Mouse (Mus musculus) adrenal gland, postnatal 36 days (tissue): ENCODE results near the gene Poldip2. TPM values are rescaled to one million over a fixed set of nuclear protein-coding genes. Genes with fewer than 3 reads are reported as not detected.
"Not testable (repeated sequence)": the region's sequence is repeated elsewhere in the genome, so short reads cannot be mapped to it uniquely, and the experiment has no call there.

Experiments used
- DNase-seq, 2 experiments: peaks; one replicate each; pipeline ENCODE4 v3.0.0; 2021; ENCODE audit warnings: mixed read lengths in 1 of 2
- total RNA-seq, 2 experiments: library from RNA; stranded (reverse); gene quantifications; 2 replicates each; pipeline ENCODE4 v1.2.3; 2021

The Poldip2 gene
- total RNA-seq, 2 experiments from 2014 or later: 149 to 156 TPM

DNA sequence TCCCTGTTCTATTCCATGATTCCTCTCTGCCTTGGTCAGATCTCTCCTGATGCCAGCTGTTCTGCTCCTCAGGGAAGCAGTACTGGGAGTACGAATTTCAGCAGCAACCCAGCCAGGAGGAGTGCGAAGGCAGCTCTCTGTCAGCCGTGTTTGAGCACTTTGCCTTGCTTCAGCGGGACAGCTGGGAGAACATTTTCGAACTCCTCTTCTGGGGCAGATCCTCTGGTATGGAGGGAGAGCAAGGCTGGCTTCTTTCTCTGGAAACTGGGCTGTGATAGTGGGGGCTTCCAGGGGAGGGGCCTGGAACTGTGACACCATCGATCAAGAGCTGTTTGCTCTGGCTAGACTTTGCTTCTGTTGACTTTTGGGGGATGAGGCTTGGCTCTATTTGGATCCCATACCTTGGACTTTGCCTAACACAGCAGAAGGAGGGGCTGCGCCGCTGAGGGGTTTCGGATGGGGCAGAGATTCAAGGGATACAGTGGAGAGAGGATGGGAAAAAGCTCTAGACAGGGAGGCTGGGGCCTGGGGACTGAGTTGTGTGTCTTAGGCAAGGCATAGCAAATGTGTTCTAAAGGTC is 11.3 kb upstream of the Poldip2 start:
- no peak for DNase-seq

DNA sequence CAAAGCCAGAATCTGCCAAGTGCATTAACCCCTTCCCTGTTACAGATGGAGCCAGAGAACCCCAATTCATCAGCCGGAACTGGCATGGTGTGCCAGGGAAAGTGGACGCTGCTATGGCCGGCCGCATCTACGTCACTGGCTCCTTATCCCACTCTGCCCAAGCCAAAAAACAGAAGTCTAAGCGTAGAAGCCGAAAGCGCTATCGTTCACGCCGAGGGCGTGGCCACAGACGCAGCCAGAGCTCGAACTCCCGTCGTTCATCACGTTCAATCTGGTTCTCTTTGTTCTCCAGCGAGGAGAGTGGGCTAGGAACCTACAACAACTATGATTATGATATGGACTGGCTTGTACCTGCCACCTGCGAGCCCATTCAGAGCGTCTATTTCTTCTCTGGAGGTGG is 10.5 kb upstream of the Poldip2 start:
- no peak for DNase-seq

DNA sequence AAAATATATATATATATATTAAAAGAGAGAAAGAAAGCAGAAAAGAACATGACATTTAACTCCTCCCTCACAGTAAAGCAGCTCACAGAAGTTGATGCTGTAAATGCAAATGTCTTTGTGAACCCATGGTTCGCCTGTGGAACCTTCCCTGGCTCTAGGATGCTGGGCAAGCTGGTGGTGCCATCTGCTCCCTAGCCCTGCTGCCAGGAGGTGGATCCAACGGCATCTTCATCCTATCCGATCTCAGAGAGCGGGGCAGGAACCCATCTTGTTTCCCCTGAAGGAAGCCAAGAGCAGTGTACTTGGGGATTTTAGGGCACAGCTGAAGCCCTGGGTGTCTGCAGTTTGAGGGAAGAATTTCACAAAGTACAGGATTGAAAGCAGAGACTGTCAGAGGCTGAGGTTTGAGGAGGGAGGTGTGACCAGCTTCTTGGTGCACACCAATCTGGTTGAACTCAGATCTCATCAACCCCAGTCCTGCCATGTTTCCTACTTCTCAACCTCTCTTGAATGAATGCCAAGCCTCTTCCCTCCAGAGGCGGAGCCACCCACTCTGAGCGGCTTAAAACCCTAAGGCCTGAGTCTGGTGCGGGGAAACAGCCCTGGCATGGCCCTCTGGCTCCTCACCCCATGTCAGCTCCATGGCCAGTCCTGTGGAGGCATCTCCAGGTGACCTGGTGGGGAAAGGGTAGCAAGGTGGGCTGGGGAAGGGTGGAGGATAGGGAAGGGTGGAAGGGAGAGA is 8.9 kb upstream of the Poldip2 start, which contains the start of gene Sebox:
TSS of gene Sebox (plus strand) at position 539 of the 742 bp plus-strand sequence.
- no peak for DNase-seq

DNA sequence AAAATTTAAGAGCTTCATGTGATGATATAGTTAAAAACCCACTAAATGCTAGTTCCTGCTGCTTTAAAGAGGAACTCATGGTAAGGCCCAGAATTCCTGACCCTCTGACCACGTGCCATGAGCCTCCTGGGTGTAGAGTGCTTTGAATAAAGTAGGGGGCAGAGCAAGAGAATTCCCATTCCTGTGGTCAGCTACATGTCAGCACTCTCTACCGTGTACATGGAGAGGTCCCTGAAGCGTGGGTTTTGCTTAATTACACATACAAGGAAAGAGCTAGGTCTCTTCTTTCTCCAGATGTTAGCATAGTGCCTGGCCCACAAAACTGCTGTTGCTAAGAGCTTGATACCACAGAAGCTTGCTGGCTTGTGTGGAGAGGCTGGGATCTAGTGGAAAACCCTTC is 6.6 kb upstream of the Poldip2 start:
- no peak for DNase-seq

DNA sequence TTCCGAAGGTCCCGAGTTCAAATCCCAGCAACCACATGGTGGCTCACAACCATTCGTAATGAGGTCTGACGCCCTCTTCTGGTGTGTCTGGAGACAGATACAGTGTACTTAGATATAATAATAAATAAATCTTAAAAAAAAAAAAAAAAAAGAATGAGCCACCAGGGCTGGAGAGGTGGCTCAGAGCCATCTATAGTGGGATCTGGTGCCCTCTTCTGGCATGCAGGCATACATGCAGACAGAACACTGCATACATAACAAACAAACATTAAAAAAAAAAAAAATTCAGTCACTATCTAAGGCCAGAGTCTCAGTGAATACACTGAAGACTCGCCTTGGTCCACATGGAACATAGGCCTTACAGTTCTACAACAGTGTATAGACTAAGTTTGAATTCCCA is 2.8 kb upstream of the Poldip2 start:
- peak; percentile 23 to 44 for DNase-seq

DNA sequence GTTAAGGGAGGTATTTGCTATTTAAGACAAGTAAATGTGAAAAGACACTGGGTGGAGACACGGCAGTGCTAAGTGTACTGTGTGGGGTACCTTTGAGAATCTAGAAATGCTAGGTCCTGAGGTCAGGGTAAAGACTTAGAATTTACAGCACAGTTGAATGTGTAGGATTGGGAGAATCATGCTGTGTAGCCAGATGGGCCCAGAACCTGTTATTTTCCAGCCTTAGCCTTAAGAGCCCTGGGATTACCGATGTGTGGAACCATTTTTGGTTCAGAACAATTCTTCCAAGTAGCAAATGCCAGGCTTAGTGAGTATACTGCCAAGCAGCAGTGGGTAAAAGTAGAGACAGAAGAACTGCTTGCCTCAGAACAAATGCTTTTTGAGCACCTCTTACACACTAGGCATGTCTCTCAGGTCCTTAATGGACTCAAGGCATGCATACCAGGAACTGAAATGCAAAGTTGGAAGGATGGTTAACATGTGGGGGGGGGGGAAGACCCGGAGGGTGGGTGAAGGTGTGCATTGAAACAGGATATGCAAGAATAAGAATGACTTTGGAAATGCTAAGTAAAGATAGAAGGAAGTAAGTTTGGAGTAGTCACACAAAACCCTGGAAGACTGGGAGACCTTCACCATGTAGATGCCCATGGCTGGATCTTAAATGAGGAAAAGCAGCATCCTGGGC is 1.3 kb downstream of the Poldip2 start:
- no peak for DNase-seq

DNA sequence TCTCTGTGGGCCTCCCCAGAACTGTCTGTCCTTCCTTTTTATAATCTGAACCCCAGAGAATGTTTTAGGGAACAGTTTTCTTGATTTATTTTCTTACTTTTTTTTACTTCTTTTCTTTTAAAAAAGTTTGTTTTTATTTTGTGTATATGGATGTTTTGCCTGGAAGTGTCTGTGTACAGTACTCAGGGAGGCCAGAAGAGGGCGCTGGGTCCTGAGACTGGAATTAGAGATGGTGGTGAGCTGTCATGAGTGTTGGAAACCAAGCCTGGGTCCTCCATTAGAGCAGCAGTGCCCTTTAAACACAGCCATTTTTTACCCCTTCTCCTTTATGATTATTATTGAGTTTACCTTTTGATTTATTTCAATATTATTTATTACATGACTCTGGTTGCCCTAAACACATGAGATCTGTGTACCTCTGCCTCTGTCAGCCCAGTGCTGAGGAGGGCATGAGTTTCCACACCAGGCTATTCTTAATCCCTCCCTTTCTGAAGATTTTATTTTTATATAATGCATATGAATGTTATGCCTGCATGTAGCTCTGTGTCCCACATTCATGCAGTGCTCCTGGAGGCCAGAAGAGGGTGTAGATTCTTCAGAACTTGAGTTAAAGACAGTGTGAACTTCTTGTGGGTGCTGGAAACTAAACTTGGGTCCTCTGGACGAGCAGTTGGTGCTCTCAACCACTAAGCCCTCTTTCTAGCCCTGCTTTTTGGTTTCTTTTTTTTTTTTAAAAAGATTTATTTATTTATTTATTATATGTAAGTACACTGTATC is 3.7 kb downstream of the Poldip2 start:
- no peak for DNase-seq

DNA sequence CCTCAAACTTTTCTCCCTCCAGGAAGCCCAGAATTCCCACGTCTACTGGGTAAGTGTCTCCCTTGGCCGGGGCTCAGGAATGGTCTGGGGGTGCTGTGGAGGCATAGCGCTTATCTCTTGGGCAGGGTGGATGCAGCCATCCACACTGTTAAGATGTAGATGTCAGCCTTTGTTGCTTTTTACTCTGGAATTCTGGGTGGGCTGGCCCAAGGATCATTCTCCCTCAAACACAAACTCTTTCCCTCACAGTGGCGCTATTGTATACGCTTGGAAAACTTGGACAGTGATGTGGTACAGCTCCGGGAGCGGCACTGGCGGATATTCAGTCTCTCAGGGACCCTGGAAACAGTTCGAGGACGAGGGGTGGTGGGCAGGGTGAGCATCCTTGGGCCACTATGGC is 6.9 kb downstream of the Poldip2 start:
- DNase-seq: no peak

DNA sequence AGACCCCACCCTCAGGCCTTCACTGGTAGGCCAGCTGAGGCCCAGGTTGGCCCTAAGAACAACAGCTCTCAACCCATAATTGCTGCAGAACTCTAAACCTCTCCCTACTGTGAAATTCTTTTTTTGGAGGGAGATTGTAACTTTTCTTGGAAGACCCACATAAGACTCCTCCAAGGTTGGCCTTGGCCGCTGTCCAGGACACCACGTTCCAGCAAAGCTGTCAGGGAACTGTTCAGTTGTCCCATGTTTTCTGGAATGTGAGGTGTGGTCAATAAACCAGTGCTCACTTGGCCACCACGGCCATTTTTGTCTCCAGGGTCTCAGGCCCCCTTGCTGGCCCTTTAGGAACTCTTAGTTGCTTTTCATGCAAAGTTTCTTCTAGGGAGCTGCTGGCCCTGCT is 9.9 kb downstream of the Poldip2 start:
- no peak for DNase-seq

DNA sequence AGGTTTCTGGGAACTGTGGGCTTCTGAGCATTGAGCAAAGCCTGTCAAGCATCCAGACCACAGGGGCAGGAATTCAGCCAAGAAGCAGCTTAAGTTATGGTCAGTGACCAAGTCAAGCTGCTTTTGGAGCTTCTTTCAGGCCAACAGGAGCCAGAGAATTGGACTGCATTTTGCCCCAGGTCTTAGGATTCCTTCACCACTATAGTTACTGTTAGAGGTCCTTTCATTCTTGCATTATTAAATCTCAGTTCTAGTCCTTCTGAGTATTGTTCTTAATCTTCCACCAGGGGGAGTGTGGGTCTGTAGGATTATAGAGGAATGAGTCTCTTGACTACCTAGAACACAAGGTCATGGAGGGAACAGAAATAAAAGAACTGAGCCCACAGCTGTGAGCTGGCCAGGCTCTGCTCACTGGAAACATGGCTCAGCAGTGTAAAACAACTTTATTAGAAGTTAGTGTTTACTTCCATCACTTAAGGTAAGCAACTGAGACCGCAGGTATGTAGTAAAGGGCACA is 10.5 kb downstream of the Poldip2 start:
- peak; percentile 25 to 44 for DNase-seq

DNA sequence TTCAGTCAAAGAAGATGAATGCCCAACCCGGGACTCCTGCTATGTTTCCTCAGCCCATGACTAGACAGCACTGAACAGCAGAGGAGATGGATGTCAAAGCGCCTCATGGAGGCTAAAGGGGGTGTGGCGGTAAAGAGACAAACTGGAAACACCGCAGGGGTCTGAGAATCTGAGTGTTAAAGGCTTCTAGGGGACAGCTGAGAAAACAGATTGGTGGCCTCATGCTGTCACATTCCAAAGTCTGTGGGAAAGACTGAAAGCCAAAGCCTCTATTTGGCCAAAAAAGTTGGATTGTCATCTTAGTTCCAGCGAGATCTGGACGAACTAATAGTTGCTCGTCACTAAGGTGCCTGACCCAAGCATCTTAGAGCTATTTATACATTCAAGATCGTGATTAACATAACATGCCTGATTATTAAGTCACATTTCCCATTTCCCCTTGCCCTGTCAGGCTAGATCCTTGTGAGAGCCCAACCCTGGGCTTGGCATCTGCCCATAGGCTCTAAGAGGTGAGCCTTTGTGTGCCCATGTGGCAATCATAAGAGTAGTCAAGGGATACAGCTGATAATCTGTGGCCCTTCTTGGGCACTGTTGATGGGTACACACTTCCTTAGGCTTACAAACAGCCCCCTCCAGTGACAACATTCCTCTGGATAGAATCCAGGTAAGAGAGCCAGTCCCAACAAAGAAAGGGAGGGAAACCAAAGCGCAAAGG is 11.4 kb downstream of the Poldip2 start:
- DNase-seq: no peak

DNA sequence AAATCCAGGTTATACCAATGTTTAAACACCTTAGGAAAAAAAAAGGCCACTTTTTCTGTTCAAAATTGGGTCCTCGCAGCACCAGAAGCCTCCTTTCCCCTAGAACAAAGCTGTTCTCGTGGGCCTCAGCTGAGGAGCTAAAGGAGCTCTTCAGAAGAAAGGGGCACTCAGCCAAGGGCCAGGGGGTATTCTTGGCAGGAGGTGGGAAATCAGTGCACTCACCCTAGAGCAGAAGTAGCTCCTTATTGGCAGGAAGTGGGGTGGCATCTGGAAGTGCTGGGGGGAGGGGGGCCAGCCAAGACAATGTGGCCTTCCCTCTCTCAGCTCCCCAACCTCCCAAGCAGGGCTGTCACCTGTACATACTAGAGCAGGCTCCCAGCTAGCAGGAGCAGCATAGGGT is 12.8 kb downstream of the Poldip2 start:
- DNase-seq: no peak

DNA sequence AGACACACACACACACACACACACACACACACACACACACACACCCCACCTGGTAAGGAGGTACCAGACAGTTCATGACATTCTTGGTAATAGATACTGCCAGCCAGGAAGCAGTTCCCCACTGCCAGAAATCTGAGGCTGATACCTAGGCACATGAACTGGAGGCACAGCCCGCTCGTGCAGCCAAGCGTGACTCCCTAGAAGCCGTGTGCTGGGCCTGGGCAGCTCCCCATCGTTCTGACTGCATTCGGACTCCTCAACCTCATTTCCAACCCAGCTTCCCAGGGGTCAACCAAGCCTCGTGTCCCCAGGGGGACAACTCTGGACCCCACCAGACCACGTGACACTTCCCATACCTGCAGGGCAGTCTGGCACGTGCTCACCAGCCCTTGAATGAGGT is 16.7 kb downstream of the Poldip2 start:
- DNase-seq: no peak

DNA sequence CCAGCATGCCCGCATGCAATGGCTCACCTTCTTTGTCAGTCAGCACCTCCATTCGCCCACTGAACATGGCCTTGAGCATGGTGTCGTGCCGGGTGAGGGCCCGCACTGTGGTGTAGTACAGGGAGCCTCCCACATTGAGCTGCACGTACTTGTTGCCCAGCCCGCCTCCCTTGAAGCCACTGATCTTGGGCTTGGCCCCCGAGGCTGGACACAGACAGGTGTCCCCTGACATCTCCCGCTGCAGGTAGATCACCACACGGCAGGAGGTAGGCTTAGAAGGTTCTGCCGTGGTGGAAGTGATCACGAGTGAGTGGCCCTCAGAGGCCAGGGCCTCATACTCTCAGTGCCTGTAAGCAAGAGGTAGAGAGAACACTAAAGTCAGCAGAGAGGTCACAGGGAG is 18.0 kb downstream of the Poldip2 start:
- no peak for DNase-seq

DNA sequence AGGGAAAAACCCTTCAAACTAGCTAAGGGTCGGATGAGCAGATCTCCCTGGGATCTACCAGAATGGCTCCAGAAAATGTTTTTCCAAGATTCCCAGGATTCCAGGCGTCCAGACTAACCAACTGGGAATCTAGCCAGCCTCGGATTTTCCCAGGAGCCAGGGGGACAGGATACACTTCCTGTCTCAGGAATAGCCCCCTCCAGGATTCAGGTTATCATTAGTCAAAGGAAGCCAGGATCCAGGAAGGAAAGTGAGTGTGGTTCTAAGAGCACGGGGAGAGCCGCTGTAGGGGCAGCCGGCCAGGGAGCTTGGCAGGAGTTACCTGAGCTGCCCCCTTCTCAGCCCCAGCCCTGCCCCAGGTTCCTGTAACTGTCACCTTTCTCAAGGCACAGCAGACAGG is 19.1 kb downstream of the Poldip2 start:
- peak; percentile 39 to 69 for DNase-seq

DNA sequence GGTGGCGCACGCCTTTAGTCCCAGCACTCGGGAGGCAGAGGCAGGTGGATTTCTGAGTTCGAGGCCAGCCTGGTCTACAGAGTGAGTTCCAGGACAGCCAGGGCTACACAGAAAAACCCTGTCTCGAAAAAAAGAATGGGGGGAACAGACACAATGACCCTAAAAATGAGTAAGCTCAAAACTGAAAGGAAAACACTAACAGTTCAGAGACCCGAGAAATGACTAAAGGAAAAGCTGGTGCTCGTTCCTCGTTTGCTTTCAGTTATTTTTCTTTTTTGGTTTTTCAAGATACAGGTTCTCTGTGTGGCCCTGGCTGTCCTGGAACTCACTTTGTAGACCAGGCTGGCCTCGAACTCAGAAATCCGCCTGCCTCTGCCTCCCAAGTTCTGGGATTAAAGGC is 19.5 kb downstream of the Poldip2 start:
- DNase-seq: not testable (repeated sequence)

DNA sequence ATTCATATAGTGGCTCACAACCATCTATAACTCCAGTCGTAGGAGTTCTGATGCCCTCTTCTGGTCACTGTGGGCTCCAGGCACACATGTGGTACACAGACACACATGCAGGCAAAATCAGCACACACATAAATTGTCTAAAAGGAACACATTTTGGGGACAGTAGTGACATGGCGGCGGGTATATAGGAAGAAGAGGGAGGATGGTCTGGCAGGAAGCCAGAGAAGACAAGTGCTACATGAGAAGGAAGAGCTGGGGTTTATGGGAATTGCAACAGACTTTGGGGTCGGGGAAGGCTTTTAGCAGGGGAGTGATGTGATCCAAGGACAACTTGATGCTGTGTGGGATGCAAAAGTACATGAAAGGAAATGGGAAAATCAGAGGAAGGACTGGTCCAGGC is 22.5 kb downstream of the Poldip2 start:
- no peak for DNase-seq

DNA sequence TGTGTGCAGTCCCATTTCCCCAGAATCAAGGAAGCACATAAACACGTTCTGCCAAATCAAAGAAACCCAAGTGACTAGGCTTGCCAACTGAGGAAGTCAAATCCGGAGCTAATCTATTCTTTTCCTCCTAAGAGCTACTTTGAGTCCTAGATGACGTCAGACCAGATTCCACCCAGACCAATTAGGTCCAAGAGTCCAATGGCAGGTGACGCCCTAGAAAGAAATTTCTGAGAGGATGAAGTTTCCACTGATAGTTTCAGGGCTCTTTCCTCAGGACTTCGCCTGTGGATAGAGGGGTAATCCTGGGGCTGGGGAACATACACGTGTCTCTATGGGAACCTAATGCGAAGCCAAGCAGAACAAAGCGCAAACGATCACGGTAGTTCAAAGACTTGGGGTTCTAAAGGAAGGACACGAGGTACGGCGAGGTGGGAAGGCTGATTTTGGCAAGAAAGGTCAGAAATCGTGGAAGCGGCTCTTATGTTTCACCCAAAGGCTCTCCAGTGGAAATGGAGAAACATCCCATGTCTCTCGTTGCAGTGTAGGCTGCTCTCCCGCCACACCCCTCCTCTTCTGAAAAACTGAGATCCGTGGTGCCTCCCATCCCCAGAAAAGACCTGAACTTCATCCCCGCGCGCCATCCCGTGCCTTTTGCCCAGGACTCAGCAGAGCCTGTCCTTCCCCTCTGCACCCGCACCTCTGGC is 23.5 kb downstream of the Poldip2 start:
- DNase-seq: peak; percentile 40 to 42

DNA sequence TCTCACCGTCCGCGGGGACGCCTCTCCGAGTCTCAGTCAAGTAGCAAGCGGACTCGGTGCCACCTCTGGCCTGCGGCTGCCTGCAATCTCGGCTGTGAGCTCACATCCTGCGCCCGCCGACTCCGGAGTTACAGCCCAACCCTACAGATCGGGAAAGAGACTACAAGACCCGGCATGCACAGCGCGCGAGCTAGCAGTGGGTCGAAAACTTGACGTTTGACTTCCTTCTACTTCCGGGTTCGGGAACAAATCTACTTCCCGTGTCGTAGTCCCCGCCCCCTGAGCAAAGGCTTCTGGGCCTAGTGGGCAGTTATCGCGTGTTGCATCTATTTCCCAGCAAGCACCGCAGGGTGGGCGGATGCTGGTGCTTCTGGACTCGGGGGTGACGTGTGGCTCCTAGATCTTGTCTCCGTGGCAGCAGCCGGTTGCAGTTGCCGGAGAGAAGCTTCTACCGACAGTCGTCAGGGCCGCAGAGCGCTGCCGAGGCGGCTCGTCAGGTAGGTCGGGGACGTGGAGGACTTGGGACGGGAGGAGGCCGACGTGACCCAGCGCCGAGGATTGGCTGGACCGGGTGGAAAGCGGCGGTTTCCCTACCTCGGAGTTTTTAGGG is 24.2 kb downstream of the Poldip2 start, which contains the start of the genes Tnfaip1 and Ift20:
TSS of gene Tnfaip1 (minus strand) at position 253 of the 610 bp plus-strand sequence.
TSS of gene Ift20 (plus strand) at position 282 of the 610 bp plus-strand sequence.
- DNase-seq: peak; percentile 98

DNA sequence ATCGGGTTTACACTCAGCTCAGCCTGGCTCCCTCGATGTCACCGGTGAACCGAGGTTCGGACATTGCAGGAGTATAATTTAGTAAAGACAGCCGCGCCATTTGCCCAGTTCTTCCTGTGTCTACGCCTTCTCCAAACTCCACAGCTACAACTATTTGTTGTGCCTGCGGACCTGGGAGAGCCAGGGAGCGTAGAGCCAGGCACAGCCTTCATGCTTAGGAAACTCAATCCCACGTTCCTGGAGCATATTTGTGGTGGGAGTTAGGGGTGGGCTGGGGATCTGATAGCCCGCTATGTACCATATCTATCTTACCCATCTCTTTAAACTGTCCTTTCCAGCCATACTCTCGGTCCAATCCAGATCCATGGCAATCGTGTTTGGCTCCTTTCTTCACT is 24.7 kb downstream of the Poldip2 start:
- DNase-seq: no peak
